Mouse (Mus musculus) Patski (cell line): Measurements from ENCODE around the gene Hsd17b1. TPM values are rescaled to one million over a fixed set of nuclear protein-coding genes. Genes with fewer than 3 reads are reported as not detected.

Source experiments
- ATAC-seq: fragments of 100-300 bp; one replicate; pipeline ENCODE4 v1.8.0; 2021
- CTCF ChIA-PET: fragments of 350-600 bp; sonication (Branson Sonifier 250); formaldehyde crosslinking; loops from one replicate; lab custom pipeline; 2022; ENCODE audit warnings: inconsistent platforms; lab: Charles Lee
- POLR2A ChIA-PET: fragments of 350-600 bp; sonication (Branson Sonifier 250); formaldehyde crosslinking; loops from one replicate; lab custom pipeline; 2022; ENCODE audit warnings: antibody characterized with exemption, inconsistent platforms; lab: Charles Lee
- DNase-seq: peaks from one replicate; pipeline ENCODE4 v3.0.0-alpha.2; 2011; ENCODE audit warnings: low read depth, low spot score
- H3K27me3 ChIP-seq: fragments of 371-371 bp; one replicate; pipeline ENCODE4 v1.5.1; 2021
- CTCF ChIP-seq: fragments of 100-300 bp; IDR thresholded peaks from one replicate; pipeline ENCODE4 v1.5.1; 2021
- in situ Hi-C: fragments of 300-500 bp; cut with MboI; formaldehyde crosslinking; loops from 3 replicates; pipeline ENCODE4 v1.11.1; 2018; ENCODE audit warnings: low pct_unique_long_range_greater_than_20kb, mixed read lengths
- polyA plus RNA-seq: library from polyadenylated mRNA; unstranded; gene quantifications from one replicate; pipeline ENCODE4 v1.2.3, GENCODE M21; 2021

Hsd17b1 gene
- polyA plus RNA-seq, 1 experiment from 2014 or later, result 0.83 TPM

DNA sequence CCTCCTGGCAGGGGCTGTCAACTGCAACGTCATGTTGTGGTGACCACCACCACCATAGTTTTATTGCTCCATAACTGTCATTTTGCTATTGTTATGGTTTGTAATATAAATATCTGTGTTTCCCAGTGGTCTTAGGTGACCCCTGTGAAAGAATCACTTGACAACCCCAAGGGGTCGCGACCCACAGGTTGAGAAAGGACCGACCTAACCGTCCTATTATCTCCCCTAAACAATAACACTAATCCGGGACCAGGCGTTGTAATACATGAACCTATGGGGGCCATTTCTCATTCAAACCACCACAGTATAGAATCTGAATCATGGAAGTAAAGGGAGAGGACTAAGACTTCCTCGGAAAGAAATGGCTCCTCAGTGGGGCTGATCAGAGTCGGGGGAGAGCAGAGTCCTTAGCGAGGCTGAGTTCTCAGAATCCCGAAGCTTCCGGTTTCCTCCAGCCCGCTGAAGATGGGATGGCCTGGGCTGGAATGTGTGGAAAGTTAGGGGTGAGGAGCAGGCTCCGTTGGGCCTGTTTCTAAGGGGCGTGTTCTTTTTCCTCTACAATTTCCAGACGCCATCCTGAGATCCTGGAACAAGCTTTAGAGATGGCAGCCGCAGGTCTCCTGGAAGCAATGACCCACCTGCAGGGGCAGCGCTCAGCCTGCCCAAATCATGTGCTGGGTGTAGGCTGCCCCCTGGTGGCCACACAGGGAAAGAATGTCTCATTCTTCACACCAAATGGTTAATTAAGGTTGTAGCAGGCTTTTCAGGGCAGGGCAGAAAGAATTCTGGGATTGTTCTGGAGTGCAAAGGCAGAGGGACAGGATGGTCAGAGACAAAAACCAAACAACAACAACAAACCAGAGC is 11.4 kb upstream of the Hsd17b1 start:
- in situ Hi-C loops, result no loop called here
- no peaks in the 10 kb centered on the region for H3K27me3 ChIP-seq
- POLR2A ChIA-PET, result no interaction called here
- peak; percentile 97 for TF ChIP-seq CTCF
- ATAC-seq, result no peak
- no peak for DNase-seq
- CTCF ChIA-PET, result interaction anchor here (0.6 to 2.4 kb wide), 9 partner anchors 10 to 110 kb away, joined by 3 to 6 read pairs (median 3); no protein-coding TSS in a partner anchor

DNA sequence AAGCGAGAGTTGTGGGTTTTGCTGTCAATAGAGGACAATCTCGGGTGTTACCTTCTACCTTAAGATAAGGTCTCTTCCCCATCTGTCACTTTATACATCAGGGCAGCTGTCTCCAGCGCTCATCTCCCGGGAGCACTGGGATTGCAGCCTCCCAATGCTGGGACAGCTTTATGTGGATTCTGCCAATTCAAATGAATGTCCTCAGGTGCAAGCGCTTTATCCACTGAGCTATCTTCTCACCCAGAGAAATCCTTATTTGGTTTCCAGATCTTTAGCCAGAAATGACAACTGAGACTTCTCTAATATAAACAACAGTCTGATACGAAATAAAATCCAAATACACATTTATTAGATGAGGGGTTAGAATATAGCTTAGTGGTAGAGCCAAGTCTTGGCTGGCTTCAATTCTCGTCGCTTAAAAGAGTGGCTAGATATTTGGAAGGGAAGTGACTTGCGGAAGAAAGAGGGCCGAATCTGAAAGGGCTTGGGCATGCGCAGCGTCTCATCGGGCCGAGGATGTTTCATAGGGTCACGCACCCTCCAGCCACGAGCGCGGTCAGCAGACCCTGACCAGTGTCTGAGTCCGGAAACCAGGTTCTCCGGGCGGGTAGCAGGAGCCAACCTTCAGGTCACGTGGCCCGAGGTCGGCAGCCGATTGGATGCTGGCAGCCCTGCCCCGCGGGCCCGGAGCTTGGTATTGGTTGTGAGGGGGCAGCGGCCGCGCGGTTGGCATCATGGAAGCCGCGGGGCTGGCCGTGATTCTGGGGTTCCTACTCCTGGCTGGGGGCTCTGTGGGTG is 8.6 kb upstream of the Hsd17b1 start, which contains the start of gene Naglu:
Gene Naglu (plus strand): TSS at position 622 of the 798 bp plus-strand sequence.
- CTCF ChIA-PET, result interaction anchor here (0.7 to 2.4 kb wide), 7 partner anchors 11 to 111 kb away, joined by 3 to 5 read pairs (median 4); partner anchors contain the start of gene Mlx
- peak; percentile 77 for DNase-seq
- POLR2A ChIA-PET, result interaction anchor here (0.5 to 2.9 kb wide), 5 partner anchors 11 to 103 kb away, joined by 3 to 13 read pairs (median 5); partner anchors contain the start of gene Coasy
- in situ Hi-C loops, result no loop called here
- no peak for TF ChIP-seq CTCF
- ATAC-seq, result peak; percentile 87
- no peaks in the 10 kb centered on the region for H3K27me3 ChIP-seq

DNA sequence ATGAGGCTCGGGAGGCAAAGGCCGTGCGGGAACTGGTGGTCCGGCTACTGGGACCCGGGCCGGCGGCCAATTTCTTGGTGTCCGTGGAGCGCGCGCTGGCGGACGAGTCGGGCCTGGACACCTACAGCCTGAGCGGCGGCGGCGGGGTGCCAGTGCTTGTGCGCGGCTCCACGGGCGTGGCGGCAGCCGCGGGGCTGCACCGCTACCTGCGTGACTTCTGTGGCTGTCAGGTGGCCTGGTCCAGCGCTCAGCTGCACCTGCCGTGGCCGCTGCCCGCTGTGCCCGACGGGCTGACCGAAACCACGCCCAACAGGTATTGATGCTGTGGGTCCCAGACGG is 8.1 kb upstream of the Hsd17b1 start:
- DNase-seq (no peak), ATAC-seq (peak; percentile 24)
- in situ Hi-C loops, result no loop called here
- ChIA-PET CTCF (interaction anchor here (0.7 to 1.4 kb wide), 3 partner anchors 87 to 106 kb away, joined by 3 to 4 read pairs (median 4); no protein-coding TSS in a partner anchor), POLR2A (interaction anchor here (1.8 to 2.9 kb wide), 3 partner anchors 11 to 103 kb away, joined by 4 to 13 read pairs (median 8); partner anchors contain the start of gene Coasy)
- H3K27me3 ChIP-seq, result no peaks in the 10 kb centered on the region
- TF ChIP-seq CTCF, result no peak

DNA sequence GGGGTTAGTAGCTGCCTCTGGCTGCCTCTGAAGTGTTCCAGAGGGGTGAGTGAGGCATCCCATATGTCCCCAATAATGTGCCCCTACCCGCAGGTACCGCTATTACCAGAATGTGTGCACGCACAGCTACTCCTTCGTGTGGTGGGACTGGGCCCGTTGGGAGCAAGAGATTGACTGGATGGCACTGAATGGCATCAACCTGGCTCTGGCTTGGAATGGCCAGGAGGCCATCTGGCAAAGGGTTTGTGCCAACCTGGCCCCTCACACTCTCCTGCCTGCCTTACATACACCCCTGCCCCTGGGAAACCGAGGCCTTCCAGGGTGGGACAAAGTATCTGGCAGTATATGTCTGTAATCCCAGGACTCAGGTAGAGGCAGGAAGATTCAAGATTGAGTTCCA is 7.2 kb upstream of the Hsd17b1 start:
- no peak for ATAC-seq
- TF ChIP-seq CTCF, result no peak
- in situ Hi-C loops, result no loop called here
- ChIA-PET POLR2A (interaction anchor here (1.7 to 2.9 kb wide), 3 partner anchors 10 to 23 kb away, joined by 4 to 13 read pairs (median 4); partner anchors contain the start of gene Coasy), CTCF (interaction anchor here (0.8 to 1.1 kb wide), 2 partner anchors 88 to 100 kb away, joined by 3 read pairs; partner anchors contain the start of gene Plekhh3)
- DNase-seq, result no peak
- H3K27me3 ChIP-seq, result no peaks in the 10 kb centered on the region

DNA sequence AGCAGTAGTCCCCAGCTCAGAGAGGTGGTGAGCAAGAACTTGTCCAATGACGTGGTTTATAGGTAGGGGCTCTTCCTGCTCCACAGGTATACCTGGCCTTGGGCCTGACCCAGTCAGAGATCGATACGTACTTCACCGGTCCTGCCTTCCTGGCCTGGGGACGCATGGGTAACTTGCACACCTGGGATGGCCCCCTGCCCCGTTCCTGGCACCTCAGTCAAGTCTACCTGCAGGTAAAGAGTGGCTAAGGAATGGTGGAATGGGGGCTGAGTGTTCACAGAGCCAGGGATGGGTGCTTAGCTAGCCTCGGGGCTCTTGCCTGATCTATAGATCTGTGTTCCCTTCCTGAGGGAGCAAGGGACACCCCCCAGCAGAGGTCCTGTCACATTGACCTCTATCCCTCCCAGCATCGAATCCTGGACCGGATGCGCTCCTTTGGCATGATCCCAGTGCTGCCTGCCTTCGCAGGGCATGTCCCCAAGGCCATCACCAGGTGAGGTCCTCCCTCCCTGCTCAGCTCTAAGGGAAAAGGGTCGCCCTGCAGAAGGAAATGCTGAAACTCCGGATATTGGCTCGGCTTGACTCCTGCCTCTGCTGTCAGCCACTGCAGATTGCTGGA is 6.3 kb upstream of the Hsd17b1 start:
- ChIA-PET CTCF (interaction anchor here (1.1 kb wide), 1 partner anchor 99 kb away, joined by 3 read pairs; the partner anchor contains the start of gene Plekhh3), POLR2A (interaction anchor here (1.7 kb wide), 1 partner anchor 12 kb away, joined by 4 read pairs; no protein-coding TSS in a partner anchor)
- in situ Hi-C loops, result no loop called here
- DNase-seq (no peak), ATAC-seq (no peak)
- no peaks in the 10 kb centered on the region for H3K27me3 ChIP-seq
- TF ChIP-seq CTCF, result no peak

DNA sequence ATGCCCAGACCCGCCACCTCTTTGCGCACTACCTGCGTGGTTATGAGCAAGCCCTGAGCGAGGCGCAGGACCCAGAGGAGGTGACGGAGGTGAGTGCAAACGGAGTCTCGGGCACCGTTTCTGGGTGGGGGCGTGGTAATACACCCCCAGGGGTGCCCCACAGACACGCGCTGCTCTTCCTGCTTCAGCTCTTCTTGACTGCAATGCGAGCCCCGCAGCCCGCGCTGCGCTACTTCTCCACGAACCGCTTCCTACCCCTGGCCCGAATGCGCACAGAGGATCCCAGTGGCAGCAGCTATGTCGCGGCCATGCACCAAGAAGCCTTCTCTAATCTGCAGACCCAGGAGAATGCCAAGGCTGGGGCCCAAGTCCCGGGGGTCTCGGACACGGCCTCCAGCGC is 1.5 kb downstream of the Hsd17b1 start:
- no peak for DNase-seq
- POLR2A ChIA-PET, result interaction anchor here (3.3 kb wide), 1 partner anchor 10 kb away, joined by 13 read pairs; the partner anchor contains the start of gene Naglu
- ATAC-seq, result no peak
- in situ Hi-C loops, result loop anchor here (5.0 kb wide), 1 partner anchor 93 kb away; the partner anchor contains the start of genes Cntnap1 and Plekhh3
- CTCF ChIA-PET, result no interaction called here
- no peaks in the 10 kb centered on the region for H3K27me3 ChIP-seq
- TF ChIP-seq CTCF, result no peak

DNA sequence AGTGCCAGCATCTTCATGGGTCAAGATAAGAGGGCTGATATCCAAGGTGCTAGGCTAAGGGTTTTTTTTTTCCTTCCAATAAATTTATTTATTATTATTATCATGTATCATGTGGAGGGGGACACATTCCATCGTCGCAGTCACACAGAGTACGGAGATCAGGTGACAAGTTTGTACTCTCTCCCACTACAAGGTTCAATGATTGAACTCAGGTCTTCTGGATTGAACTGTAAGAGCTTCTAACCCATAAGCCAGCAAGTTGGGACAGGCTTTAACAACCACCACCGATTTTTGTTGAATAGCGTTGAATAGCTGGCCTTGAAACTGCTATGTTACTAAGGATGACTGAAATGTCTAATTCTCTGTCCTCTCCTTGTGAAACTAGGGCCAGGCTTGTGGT is 2.2 kb downstream of the Hsd17b1 start:
- POLR2A ChIA-PET, result interaction anchor here (0.6 to 3.3 kb wide), 2 partner anchors 10 to 37 kb away, joined by 3 to 13 read pairs; partner anchors contain the start of gene Naglu
- H3K27me3 ChIP-seq, result no peaks in the 10 kb centered on the region
- TF ChIP-seq CTCF, result no peak
- no peak for ATAC-seq
- DNase-seq, result no peak
- in situ Hi-C loops, result loop anchor here (5.0 kb wide), 1 partner anchor 92 kb away; the partner anchor contains the start of genes Cntnap1 and Plekhh3
- CTCF ChIA-PET, result no interaction called here

DNA sequence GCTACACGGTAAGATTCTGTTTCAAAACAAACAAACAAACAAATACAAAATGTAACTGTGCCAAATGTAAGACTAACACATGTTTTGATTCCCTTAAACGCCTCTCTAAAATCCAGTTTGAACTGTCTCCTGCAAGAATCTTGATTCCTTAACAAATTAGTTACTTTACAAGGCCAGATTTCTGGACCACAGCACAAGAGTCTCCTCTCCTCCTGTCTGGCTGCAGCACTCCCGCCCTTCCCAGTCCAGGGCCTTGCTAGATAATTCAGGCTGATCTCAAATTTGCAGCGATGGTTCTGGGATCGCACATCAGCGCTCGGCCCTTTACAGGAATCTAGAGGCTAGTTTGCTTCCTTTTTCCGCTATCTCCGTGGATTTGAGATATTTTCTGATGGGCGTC is 3.4 kb downstream of the Hsd17b1 start:
- no peak for ATAC-seq
- DNase-seq, result no peak
- ChIA-PET POLR2A (interaction anchor here (3.3 kb wide), 1 partner anchor 12 kb away, joined by 13 read pairs; the partner anchor contains the start of gene Naglu), CTCF (interaction anchor here (1.8 kb wide), 1 partner anchor 90 kb away, joined by 7 read pairs; the partner anchor contains the start of gene Plekhh3)
- in situ Hi-C loops, result loop anchor here (5.0 kb wide), 1 partner anchor 91 kb away; the partner anchor contains the start of genes Cntnap1 and Plekhh3
- H3K27me3 ChIP-seq, result no peaks in the 10 kb centered on the region
- no peak for TF ChIP-seq CTCF
